Mouse (Mus musculus): ENCODE measurements around the gene Kcnj10.

GRCm38 (mm10) chr1:172292880-172293279 lies 48.1 kb upstream of the Kcnj10 start:
- TF ChIP-seq POLR2A (IDR thresholded peaks at IDR 0.05; ENCODE audit: control insufficient read depth, extremely low read depth, insufficient read depth, low read length, poor library complexity) = no peak
- TF ChIP-seq CTCF (IDR thresholded peaks at IDR 0.05; ENCODE audit: borderline replicate concordance, control insufficient read depth, extremely low read depth, insufficient read depth, low read length, poor library complexity) = no peak
